Mouse (Mus musculus) lung, embryonic 16.5 days (tissue): ENCODE results near the gene Ccnj. TPM values are rescaled to one million over a fixed set of nuclear protein-coding genes. Genes with fewer than 3 reads are reported as not detected.
A peak's percentile ranks its signal among the peaks of the same experiment; 100 is the strongest.

ENCODE experiments used
- ATAC-seq: fragments of 200-750 bp; cut with Nextera tagmentation; 2 replicates; pipeline ENCODE4 v1.8.0; 2017; ENCODE audit warnings: low read depth, mild to moderate bottlenecking, moderate library complexity
- H3K27ac ChIP-seq: fragments of 300-500 bp; sonication (generic); 2 replicates; pipeline ENCODE4 v1.5.1; 2014; ENCODE audit warnings: mild to moderate bottlenecking, control low read depth, low read length
- H3K27me3 ChIP-seq: fragments of 300-500 bp; sonication (generic); 2 replicates; pipeline ENCODE4 v1.6.1; 2014; ENCODE audit warnings: low read depth, low read length, mixed read lengths; ENCODE audit not compliant: control insufficient read depth, insufficient read depth
- H3K36me3 ChIP-seq: fragments of 300-500 bp; sonication (generic); 2 replicates; pipeline ENCODE4 v1.6.1; 2014; ENCODE audit warnings: low read length; ENCODE audit not compliant: control insufficient read depth, insufficient read depth
- H3K4me1 ChIP-seq: fragments of 300-500 bp; sonication (generic); replicated peaks from 2 replicates; pipeline ENCODE4 v1.6.1; 2014; ENCODE audit warnings: low read length, mixed read lengths; ENCODE audit not compliant: control insufficient read depth, insufficient read depth
- H3K4me2 ChIP-seq: fragments of 300-500 bp; sonication (generic); 2 replicates; pipeline ENCODE4 v1.6.1; 2014; ENCODE audit warnings: low read depth, low read length, control low read depth
- H3K4me3 ChIP-seq: fragments of 300-500 bp; sonication (generic); 2 replicates; pipeline ENCODE4 v1.5.1; 2014; ENCODE audit warnings: mild to moderate bottlenecking, low read length, control low read depth
- H3K9ac ChIP-seq: fragments of 300-500 bp; sonication (generic); 2 replicates; pipeline ENCODE4 v1.6.1; 2014; ENCODE audit warnings: low read length, control low read depth
- H3K9me3 ChIP-seq: fragments of 300-500 bp; sonication (generic); 2 replicates; pipeline ENCODE4 v1.6.1; 2016; ENCODE audit warnings: low read length; ENCODE audit not compliant: control insufficient read depth
- WGBS: fragments of 180-500 bp; shearing (Covaris S2); extraction: QIAGEN DNeasy Blood & Tissue Kit; methylation state at CpG from one replicate; pipeline ENCODE4 v1.1.7; 2014; 5-methylcytosine and 5-hydroxymethylcytosine counted together
- microRNA-seq: library from miRNA; unstranded; fragments of <30 nt; microRNA quantifications from one replicate; pipeline ENCODE4, GENCODE M21; 2016
- polyA plus RNA-seq: library from polyadenylated mRNA; unstranded; fragments of >200 nt; fragmentation: Nextera tagmentation; extraction: Ambion mirVana; gene quantifications from 2 replicates; pipeline ENCODE4 v1.2.1, GENCODE M21; 2015

Ccnj gene
- polyA plus RNA-seq, 1 experiment from 2014 or later: 12.5 TPM

DNA sequence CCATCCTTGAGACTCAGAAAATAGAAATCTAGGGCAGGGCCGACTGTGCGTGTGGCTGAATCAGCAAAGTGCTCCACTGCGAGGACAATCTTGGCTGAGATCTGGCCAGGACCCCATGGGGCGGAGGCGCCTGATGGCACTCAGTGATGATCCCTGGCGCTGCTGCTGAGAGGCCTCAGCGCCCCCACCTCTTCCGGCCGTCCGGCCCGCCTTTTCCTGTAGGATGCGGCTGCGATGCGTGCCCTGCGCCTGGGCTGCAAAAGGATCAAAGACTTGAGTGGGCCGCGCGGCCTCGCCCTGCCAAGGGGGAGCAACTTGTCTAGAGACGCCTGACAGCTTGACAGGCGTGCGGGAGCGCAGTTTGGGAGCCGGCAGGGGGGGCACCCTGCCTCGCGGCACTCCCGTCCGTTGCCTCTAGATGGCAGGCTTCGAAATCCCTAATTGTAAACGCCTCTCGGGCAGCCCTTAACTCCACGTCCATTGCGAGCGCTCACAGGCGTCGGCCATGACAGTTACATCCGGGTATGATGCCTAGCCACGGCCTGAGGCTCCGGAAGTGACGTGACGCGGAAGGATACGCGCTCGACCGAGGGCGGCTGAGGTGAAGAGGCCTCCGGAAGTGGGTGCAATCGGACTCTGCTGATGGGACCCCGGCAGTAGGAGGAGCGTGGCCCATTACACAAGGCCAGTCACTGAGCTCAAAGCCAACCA lies 42.0 kb downstream of the Ccnj start:
- peak overlapping the region; percentile 84 for H3K4me2 ChIP-seq
- peak; percentile 95 for ATAC-seq
- peaks cover 24% of the 10 kb centered on the region for H3K27me3 ChIP-seq
- 2% methylated on average over 51 of the region's 51 CpGs for whole genome bisulfite sequencing
- H3K9ac ChIP-seq: peak overlapping the region; percentile 74
- peak overlapping the region; percentile 65 for H3K4me3 ChIP-seq
- H3K4me1 ChIP-seq: peaks cover 7% of the 10 kb centered on the region
- H3K27ac ChIP-seq: peak overlapping the region; percentile 85
- H3K36me3 ChIP-seq: no peaks in the 10 kb centered on the region
- H3K9me3 ChIP-seq: no peaks in the 10 kb centered on the region

DNA sequence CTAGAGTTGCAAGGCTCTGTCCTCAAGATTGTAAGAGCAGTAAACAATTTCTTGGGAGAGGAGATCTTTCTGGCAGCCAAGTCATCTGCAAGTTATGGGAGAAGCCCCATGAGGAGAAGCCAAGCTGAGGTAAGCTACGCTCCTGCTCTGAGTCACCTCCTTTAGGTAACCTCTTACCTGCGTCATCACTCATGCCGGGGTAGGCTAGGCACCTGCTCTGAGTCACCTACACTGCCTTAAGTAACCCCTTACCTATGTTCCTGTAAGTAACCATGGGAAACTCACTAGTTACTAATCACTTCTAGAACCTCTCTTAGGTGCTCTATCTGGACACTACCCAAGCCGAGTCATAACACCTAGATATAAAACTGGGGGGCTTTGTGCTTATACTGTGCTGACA lies 50.6 kb downstream of the Ccnj start:
- H3K4me2 ChIP-seq: no peak overlapping the region
- no peaks in the 10 kb centered on the region for H3K36me3 ChIP-seq
- WGBS: 78% methylated on average over 4 of the region's 4 CpGs
- H3K4me3 ChIP-seq: no peak overlapping the region
- no peak for ATAC-seq
- H3K9ac ChIP-seq: no peak overlapping the region
- no peaks in the 10 kb centered on the region for H3K9me3 ChIP-seq
- H3K27ac ChIP-seq: no peak overlapping the region
- peaks cover 26% of the 10 kb centered on the region for H3K27me3 ChIP-seq
- H3K4me1 ChIP-seq: no peaks in the 10 kb centered on the region

DNA sequence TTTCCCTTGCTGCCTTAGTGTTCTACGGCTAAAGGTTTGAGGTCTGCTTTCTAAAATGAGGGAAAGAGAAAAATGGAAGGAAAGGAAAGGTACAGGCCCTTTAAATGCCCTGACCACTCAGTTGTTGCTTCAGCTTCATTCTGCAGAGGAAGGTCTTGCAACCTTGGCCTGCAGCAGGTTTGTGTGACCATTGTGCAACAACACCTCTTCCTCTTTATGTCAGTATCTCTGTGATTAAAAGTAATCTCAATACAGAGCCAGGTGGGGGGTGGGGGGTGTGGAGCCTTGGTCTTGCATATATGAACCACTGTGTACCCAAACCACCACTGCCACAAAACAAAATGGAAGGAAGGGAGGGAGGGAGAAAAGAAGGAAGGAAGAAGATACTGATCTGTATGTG lies 57.8 kb downstream of the Ccnj start:
- Histone ChIP-seq H3K4me3 (no peak overlapping the region), H3K27me3 (peaks cover 38% of the 10 kb centered on the region), H3K4me2 (no peak overlapping the region), H3K36me3 (no peaks in the 10 kb centered on the region), H3K4me1 (no peaks in the 10 kb centered on the region), H3K9ac (no peak overlapping the region), H3K27ac (no peak overlapping the region), H3K9me3 (peaks cover 4% of the 10 kb centered on the region)
- 50% methylated on average over 1 of the region's 1 CpGs for WGBS
- no peak for ATAC-seq

DNA sequence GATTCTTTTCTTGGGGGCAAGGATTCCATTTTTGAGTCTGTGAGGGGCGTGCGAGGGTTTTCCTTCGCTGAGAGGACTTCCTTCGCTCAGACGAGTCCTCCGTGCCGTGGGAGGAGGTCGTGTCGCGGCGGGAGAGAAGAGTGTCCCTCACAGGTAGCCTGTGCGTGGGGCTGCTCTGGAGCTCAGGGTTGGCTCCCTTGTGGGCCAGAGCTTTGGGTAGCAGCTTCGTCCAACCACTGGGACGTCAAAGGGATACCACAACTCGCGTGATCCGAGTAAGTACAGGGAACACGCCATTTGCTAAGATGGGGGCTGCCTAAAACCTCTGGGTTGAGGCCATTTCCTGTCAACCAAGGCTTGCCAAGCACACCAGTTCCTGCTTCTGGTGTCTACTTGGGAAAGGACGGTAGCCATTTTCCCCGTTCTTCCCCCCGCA lies 63.0 kb downstream of the Ccnj start:
- Histone ChIP-seq H3K4me2 (peak overlapping the region; percentile 80), H3K36me3 (no peaks in the 10 kb centered on the region), H3K27me3 (peaks cover 15% of the 10 kb centered on the region), H3K4me3 (peak overlapping the region; percentile 73), H3K9me3 (peaks cover 6% of the 10 kb centered on the region), H3K4me1 (no peaks in the 10 kb centered on the region), H3K27ac (peak overlapping the region; percentile 65), H3K9ac (peak overlapping the region; percentile 85)
- 44% methylated on average over 21 of the region's 21 CpGs for WGBS
- peak; percentile 36; the same call in 1 of the 2 replicates for ATAC-seq

DNA sequence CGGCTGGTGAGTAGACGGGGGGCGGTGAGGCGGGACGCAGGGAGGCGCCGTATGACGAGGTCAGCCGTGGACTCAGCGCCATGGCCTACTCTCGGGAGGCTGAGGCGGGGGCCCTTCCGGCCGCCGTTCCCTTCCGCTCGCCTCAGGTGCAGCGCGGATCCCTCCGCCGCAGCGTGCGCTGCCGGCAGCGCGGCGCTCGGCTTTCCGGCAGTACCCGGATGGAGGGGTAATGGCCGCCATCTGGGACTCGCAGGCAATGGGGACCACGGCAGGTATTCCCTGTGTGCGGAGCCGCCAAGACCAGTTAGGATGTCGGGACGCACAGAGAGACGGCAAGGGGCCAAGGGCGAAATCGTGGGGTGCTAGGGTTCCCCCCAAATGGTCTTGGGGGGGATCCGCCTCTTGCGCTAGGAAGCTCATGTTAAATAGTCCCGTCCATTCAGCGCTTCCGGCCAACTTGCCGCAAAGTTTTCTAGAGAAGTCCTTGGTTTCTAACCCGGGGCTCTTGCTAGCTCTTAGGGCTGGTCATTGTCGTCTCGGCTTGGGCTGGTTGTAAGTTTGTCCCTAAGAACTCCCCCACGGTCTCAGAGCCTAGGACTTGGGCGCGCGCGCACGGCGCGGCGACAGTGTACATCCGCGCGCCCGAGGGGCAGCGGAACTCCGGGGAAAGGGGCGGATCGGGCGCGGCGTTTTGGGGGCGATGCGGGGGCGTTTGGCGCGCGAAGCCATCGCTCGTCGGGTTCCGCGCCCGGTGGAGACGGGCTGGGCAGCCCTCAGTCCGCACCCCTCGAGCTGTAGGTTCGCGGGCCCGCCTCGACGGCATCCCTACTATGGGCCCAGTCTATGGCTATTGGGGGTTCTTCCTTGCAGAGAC lies 63.7 kb downstream of the Ccnj start, which contains the start of gene Zfp518a:
TSS of gene Zfp518a (plus strand) at position 187 of the 874 bp plus-strand sequence.
- no peaks in the 10 kb centered on the region for H3K36me3 ChIP-seq
- H3K4me2 ChIP-seq: peak within 1 kb of the TSS; percentile 80
- H3K27me3 ChIP-seq: peaks cover 13% of the 10 kb centered on the region
- ATAC-seq: peak; percentile 96
- H3K27ac ChIP-seq: peak within 1 kb of the TSS; percentile 84
- WGBS: under 1% methylated on average over 87 of the region's 89 CpGs
- H3K4me1 ChIP-seq: no peaks in the 10 kb centered on the region
- H3K9ac ChIP-seq: peak within 1 kb of the TSS; percentile 85
- H3K9me3 ChIP-seq: peaks cover 6% of the 10 kb centered on the region
- peak within 1 kb of the TSS; percentile 73 for H3K4me3 ChIP-seq

DNA sequence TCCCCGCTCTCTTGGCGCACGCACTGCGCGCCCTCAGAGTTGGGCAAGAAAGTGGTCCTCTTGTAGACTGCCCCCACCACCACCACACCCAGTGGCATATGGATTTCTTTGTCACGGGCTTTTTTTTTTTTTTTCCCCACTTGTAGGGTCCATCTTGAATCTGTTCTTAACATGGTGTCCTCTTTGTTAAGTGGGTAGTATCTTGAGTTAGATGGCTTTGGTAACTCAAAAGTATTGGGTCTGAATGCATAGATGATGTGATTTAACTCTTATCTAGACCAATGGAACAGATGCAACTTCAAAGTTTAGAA lies 64.3 kb downstream of the Ccnj start:
- Histone ChIP-seq H3K27ac (peak overlapping the region; percentile 84), H3K9ac (peak overlapping the region; percentile 85), H3K36me3 (no peaks in the 10 kb centered on the region), H3K27me3 (peaks cover 13% of the 10 kb centered on the region), H3K4me1 (no peaks in the 10 kb centered on the region), H3K4me2 (peak overlapping the region; percentile 80), H3K9me3 (peaks cover 6% of the 10 kb centered on the region), H3K4me3 (peak overlapping the region; percentile 73)
- ATAC-seq: no peak
- WGBS: 0% methylated on average over 6 of the region's 6 CpGs

Small RNAs within 50 kb of the gene (microRNA-seq; reads per million reads assigned to microRNA genes)
- gene Mir8092: 0.79 reads per million

Other genes starting within 250 kb of the Ccnj start
- 40.7 and 50.6 TPM in 2 replicates for gene Aldh18a1, start 242.8 kb upstream of the Ccnj start, polyA plus RNA-seq
- 11.8 and 12.7 TPM in 2 replicates for gene Tctn3, start 219.0 kb upstream of the Ccnj start, polyA plus RNA-seq
- 16.8 and 18.6 TPM in 2 replicates for gene Entpd1, start 218.9 kb upstream of the Ccnj start, polyA plus RNA-seq
- 0.28 TPM in 1 of 2 replicates, not detected in the other for gene Cc2d2b, start 82.5 kb upstream of the Ccnj start, polyA plus RNA-seq
- 10.3 and 12.9 TPM in 2 replicates for gene Zfp518a, start 63.4 kb downstream of the Ccnj start, polyA plus RNA-seq
- gene Blnk, start 163.3 kb downstream of the Ccnj start, polyA plus RNA-seq: 0.64 and 0.69 TPM in 2 replicates
- gene Dntt, start 198.0 kb downstream of the Ccnj start, polyA plus RNA-seq: 0.10 TPM in 1 of 2 replicates, not detected in the other
- gene Opalin, start 245.8 kb downstream of the Ccnj start, polyA plus RNA-seq: not detected in 2 replicates